Mouse (Mus musculus) E14TG2a.4 (cell line): Measurements from ENCODE around the gene Cdhr2.
A peak's percentile ranks its signal among the peaks of the same experiment; 100 is the strongest.

Source experiments
- H3K27me3 ChIP-seq: 2 replicates; pipeline ENCODE4 v1.6.1; 2014; ENCODE audit warnings: low read length, control low read depth; ENCODE audit not compliant: insufficient read depth
- H3K36me3 ChIP-seq: 2 replicates; pipeline ENCODE4 v1.6.1; 2014; ENCODE audit warnings: low read length, control low read depth; ENCODE audit not compliant: insufficient read depth
- H3K4me1 ChIP-seq: replicated peaks from 2 replicates; pipeline ENCODE4 v1.6.1; 2014; ENCODE audit warnings: low read depth, low read length, control low read depth
- H3K4me3 ChIP-seq: replicated peaks from 2 replicates; pipeline ENCODE4 v1.5.1; 2014; ENCODE audit warnings: mild to moderate bottlenecking, low read length
- H3K9me3 ChIP-seq: 2 replicates; pipeline ENCODE4 v1.6.1; 2014; ENCODE audit warnings: low read length, control low read depth
- CTCF ChIP-seq: conservative IDR thresholded peaks from 2 replicates; pipeline ENCODE4 v1.5.1; 2014; ENCODE audit warnings: low read length
- NANOG ChIP-seq: IDR thresholded peaks from 2 replicates; pipeline ENCODE4 v1.6.1; 2014; ENCODE audit warnings: borderline replicate concordance, low read length, mixed read lengths
- POU5F1 ChIP-seq: IDR thresholded peaks from 2 replicates; pipeline ENCODE4 v1.6.1; 2014; ENCODE audit warnings: low read length, borderline replicate concordance

Gene Cdhr2

DNA sequence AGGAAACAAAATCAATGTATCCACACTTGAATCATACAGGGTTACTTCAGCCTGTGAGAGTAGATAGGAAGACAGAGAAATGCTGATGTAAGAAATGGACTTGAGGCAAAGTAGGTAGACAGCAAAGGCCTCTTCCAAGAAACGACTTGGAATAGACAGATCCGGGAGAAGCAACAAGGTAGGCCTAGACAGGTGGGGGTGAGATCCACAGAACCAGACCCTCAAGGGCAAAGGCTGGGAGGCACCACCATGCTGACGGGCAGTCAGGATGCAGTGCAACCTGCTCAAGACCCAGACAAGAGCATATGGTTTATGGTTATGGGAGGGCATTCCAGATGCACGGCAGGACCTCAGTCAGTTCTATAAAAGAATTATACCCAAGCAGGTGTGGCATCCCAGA lies 65.8 kb downstream of the Cdhr2 start:
- Histone ChIP-seq H3K9me3 (peaks cover 26% of the 10 kb centered on the region), H3K36me3 (no peaks in the 10 kb centered on the region), H3K4me3 (no peak overlapping the region), H3K4me1 (peaks cover 20% of the 10 kb centered on the region), H3K27me3 (peaks cover 57% of the 10 kb centered on the region)
- TF ChIP-seq CTCF, result no peak
- no peak for TF ChIP-seq POU5F1
- no peak for TF ChIP-seq NANOG

DNA sequence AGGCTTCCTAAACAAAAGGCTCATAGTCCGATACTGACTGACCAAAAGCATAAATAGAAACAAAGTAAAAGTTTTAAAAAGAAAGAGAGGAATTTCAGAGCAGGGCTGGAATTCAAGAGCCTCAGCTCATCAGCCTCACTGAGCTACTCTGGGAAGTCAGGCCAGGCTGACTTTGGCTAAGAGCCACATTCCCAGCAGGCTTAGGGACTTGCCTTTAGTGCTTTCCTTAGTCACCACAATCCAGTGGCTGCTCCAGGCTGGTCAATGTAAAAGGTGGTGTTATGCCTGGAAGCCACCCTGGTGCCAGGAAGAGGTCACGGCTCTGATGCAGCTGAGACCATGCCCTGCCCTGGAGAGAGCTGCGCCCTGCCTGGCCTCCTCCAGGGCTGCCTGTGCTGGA lies 79.3 kb downstream of the Cdhr2 start:
- no peak for TF ChIP-seq CTCF
- no peak for TF ChIP-seq POU5F1
- no peak for TF ChIP-seq NANOG
- Histone ChIP-seq H3K4me3 (no peak overlapping the region), H3K36me3 (no peaks in the 10 kb centered on the region), H3K4me1 (peaks cover 31% of the 10 kb centered on the region), H3K27me3 (peaks cover 18% of the 10 kb centered on the region), H3K9me3 (peaks cover 69% of the 10 kb centered on the region)

DNA sequence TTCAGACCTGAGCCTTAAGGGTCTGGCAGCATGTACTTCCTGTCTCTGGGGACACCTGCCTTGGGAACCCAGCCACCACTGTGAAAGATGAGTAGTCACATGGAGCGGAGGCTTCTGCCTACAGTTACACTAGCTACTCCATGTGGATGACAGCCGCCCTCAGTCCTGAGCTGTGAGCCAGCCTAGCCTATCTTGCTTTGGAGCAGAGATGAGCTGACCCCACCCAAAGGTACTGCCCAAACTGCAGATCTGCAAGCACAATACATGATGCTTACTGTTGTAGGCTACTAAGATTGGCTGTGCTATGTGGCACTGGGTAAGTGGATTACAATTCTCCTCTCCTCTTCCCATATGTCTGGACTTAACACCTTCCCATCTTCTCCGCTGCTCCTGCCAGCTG lies 79.8 kb downstream of the Cdhr2 start:
- peaks cover 64% of the 10 kb centered on the region for H3K9me3 ChIP-seq
- peaks cover 20% of the 10 kb centered on the region for H3K27me3 ChIP-seq
- no peak overlapping the region for H3K4me3 ChIP-seq
- no peaks in the 10 kb centered on the region for H3K36me3 ChIP-seq
- TF ChIP-seq NANOG (no peak), CTCF (no peak), POU5F1 (no peak)
- peaks cover 34% of the 10 kb centered on the region for H3K4me1 ChIP-seq

DNA sequence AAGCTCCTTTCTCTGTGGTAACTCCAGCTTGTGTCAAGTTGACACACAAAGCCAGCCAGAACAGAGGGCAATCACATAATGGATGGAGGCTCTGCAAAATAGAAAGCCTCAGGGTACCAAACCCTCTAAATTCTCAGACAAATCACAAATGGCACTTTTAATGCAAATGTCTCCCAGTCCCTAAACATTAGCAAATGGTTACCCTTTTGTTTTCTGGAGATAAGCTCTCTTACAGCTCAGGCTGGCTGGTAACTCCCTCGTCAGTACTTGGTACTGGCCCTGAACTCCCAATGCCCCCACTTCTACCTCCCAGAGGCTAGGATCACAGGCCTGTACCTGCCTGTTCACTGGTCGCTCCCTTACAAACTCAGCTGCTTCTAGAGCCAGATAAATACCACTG lies 82.0 kb downstream of the Cdhr2 start:
- Histone ChIP-seq H3K4me3 (no peak overlapping the region), H3K36me3 (no peaks in the 10 kb centered on the region), H3K9me3 (peaks cover 43% of the 10 kb centered on the region), H3K27me3 (peaks cover 36% of the 10 kb centered on the region), H3K4me1 (peaks cover 45% of the 10 kb centered on the region)
- peak; percentile 93 for TF ChIP-seq NANOG
- no peak for TF ChIP-seq POU5F1
- no peak for TF ChIP-seq CTCF

DNA sequence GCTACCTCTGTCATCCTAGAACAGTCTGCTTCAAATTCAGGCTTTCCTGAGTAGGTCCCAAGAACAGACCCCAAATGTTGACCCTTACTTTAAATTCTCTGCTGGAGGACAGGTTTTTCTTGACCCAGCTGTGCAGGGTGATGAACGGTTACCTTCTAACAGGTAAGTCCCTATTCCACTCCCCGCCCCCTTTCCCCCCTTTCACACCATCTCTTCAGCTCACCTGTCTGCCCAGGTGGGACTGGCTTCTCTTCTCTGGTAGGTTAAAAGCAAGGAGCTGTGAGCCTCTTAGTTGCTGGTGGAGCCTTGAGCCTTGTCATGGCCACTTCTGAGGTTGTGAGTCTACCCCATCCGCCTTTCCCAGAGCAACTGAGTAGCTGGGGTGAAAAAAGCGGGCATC lies 82.4 kb downstream of the Cdhr2 start, which contains the start of gene Eif4e1b:
Gene Eif4e1b, plus strand, starts transcription at position 301 of the 400 bp plus-strand sequence.
- peaks cover 50% of the 10 kb centered on the region for H3K4me1 ChIP-seq
- H3K36me3 ChIP-seq, result no peaks in the 10 kb centered on the region
- no peak for TF ChIP-seq POU5F1
- no peak for TF ChIP-seq CTCF
- TF ChIP-seq NANOG, result no peak
- H3K27me3 ChIP-seq, result peaks cover 36% of the 10 kb centered on the region
- H3K4me3 ChIP-seq, result 0 out of 2 replicates have a peak within 1 kb of the TSS, but pooled peaks have one; percentile 13
- peaks cover 38% of the 10 kb centered on the region for H3K9me3 ChIP-seq
